In genomic region chr2:62408701-62409201, GRCm38 (mm10) we compare ENCODE assay signal across 11 mouse cellular contexts. TPM values are rescaled to one million over a fixed set of nuclear protein-coding genes. Genes with fewer than 3 reads are reported as not detected.
A peak's percentile ranks its signal among the peaks of the same experiment; 100 is the strongest.
DNase-seq lines count a peak whose midpoint lies in the region; ATAC-seq and TF ChIP-seq lines count a peak whose summit lies in the region.
"Had no signal": no experiment of that assay in that cellular context is flagged by ENCODE, and none has a peak within 500 bp of the region (broad histone marks: within the 10 kb centered on the region; RNA-seq: fewer than 3 reads in every experiment).

No protein-coding gene starts in this region.

- no peak overlapping the region for H3K4me2 ChIP-seq in hindbrain, postnatal 0 days (ENCODE audit: low read depth, low read length)
- H3K4me2 ChIP-seq: forebrain, embryonic 13.5 days had no signal

- TF ChIP-seq POLR2A in cerebellum, adult 2 months (IDR thresholded peaks at IDR 0.05; ENCODE audit: borderline replicate concordance, insufficient read depth, low read length), result no peak

- ATAC-seq in granulocyte monocyte progenitor cell, adult 5-6 weeks (replicated peaks; ENCODE audit: poor library complexity, severe bottlenecking), result peak; percentile 15
- ATAC-seq in hindbrain, postnatal 0 days, result no peak
- ATAC-seq: forebrain, embryonic 13.5 days had no signal

- no peak overlapping the region for H3K9ac ChIP-seq in hindbrain, postnatal 0 days (replicated peaks; ENCODE audit: low read length)
- H3K9ac ChIP-seq: forebrain, embryonic 13.5 days had no signal

- H3K9me3 ChIP-seq in hindbrain, postnatal 0 days (ENCODE audit: low read length), result no peaks in the 10 kb centered on the region
- H3K9me3 ChIP-seq: forebrain, embryonic 13.5 days had no signal

- H3K36me3 ChIP-seq in hindbrain, postnatal 0 days (ENCODE audit: insufficient read depth, low read length), result no peaks in the 10 kb centered on the region

- H3K27ac ChIP-seq in hindbrain, postnatal 0 days, result no peak overlapping the region
- H3K27ac ChIP-seq in cerebellum, adult 2 months (ENCODE audit: insufficient read depth, low read length), result no peak overlapping the region
- H3K27ac ChIP-seq: forebrain, embryonic 13.5 days had no signal

- H3K4me1 ChIP-seq in hindbrain, postnatal 0 days (ENCODE audit: insufficient read depth, low read length), result no peaks in the 10 kb centered on the region; the same call in 1 of the 2 replicates
- peaks cover 6% of the 10 kb centered on the region; the same call in 1 of the 2 replicates for H3K4me1 ChIP-seq in cerebellum, adult 2 months (ENCODE audit: control insufficient read depth, insufficient read depth, low read length)

- no peak for TF ChIP-seq CTCF in hindbrain, postnatal 0 days (IDR thresholded peaks at IDR 0.05; ENCODE audit: low read depth)
- TF ChIP-seq CTCF in cerebellum, adult 2 months (IDR thresholded peaks at IDR 0.05; ENCODE audit: borderline replicate concordance, insufficient read depth, low read depth, low read length), result no peak

- H3K27me3 ChIP-seq in hindbrain, postnatal 0 days (ENCODE audit: insufficient read depth, low read length), result no peaks in the 10 kb centered on the region; the same call in none of the 2 replicates
- H3K27me3 ChIP-seq in cerebellum, adult 2 months (ENCODE audit: control insufficient read depth, insufficient read depth, low read length), result peaks cover 3% of the 10 kb centered on the region; the same call in 1 of the 2 replicates

- 47% methylated on average over 4 of the region's 4 CpGs for WGBS in hindbrain, postnatal 0 days
- 49% methylated on average over 4 of the region's 4 CpGs for WGBS in cerebellum, adult 2 months

- no peak overlapping the region for H3K4me3 ChIP-seq in hindbrain, postnatal 0 days (ENCODE audit: low read length)
- no peak overlapping the region for H3K4me3 ChIP-seq in cerebellum, adult 2 months (replicated peaks; ENCODE audit: insufficient read depth, low read depth, low read length)
- H3K4me3 ChIP-seq: forebrain, embryonic 13.5 days; myocyte had no signal

- DNase-seq in kidney, postnatal 10 days, result peak; percentile 18
- no peak for DNase-seq in kidney, adult 9 months
- DNase-seq in lung, postnatal 10 days, result peak; percentile 73
- DNase-seq in thymus, postnatal 4 days, result peak; percentile 57
- DNase-seq in ovary, adult 18-20 months (ENCODE audit: low spot score), result no peak
- DNase-seq in hindbrain, postnatal 0 days (ENCODE audit: low spot score), result no peak
- no peak for DNase-seq in cerebellum, adult 2 months
- DNase-seq: cerebellum, adult 8-10 months had no signal

RNA-seq across cellular contexts. Expression of gene Dpp4, which starts 3.3 kb away (rescaled TPM):
- 11.0 and 13.8 TPM in 2 replicates for total RNA-seq in granulocyte monocyte progenitor cell, adult 5-6 weeks (2014; fragmentation: Nextera tagmentation)
- total RNA-seq in granulocyte monocyte progenitor cell, adult 5-6 weeks (2017), result 14.6 and 15.2 TPM in 2 replicates
- 2.2 and 5.0 TPM in 2 replicates for total RNA-seq in hindbrain, postnatal 0 days (2014; rRNA removed)
- 2.3 and 3.2 TPM in 2 replicates for polyA plus RNA-seq in hindbrain, postnatal 0 days (2015; fragmentation: Nextera tagmentation; extraction: Ambion mirVana)
- 0.76 and 0.85 TPM in 2 replicates for polyA plus RNA-seq in cerebellum, adult 2 months (2012; rRNA removed)
- polyA plus RNA-seq: myocyte had no signal

Comparison
In these comparisons a context has a peak if more than half of its experiments do, and no peak if none do; other contexts are left out.
1. DNase-seq: peak in kidney, postnatal 10 days (single experiment), lung, postnatal 10 days (single experiment) and thymus, postnatal 4 days (single experiment); none in kidney, adult 9 months (single experiment), ovary, adult 18-20 months (single experiment), hindbrain, postnatal 0 days (single experiment) and cerebellum, adult 2 months (0 of 2).